Mouse (Mus musculus): ENCODE data around the gene Fgf22.

The Fgf22 gene

DNA sequence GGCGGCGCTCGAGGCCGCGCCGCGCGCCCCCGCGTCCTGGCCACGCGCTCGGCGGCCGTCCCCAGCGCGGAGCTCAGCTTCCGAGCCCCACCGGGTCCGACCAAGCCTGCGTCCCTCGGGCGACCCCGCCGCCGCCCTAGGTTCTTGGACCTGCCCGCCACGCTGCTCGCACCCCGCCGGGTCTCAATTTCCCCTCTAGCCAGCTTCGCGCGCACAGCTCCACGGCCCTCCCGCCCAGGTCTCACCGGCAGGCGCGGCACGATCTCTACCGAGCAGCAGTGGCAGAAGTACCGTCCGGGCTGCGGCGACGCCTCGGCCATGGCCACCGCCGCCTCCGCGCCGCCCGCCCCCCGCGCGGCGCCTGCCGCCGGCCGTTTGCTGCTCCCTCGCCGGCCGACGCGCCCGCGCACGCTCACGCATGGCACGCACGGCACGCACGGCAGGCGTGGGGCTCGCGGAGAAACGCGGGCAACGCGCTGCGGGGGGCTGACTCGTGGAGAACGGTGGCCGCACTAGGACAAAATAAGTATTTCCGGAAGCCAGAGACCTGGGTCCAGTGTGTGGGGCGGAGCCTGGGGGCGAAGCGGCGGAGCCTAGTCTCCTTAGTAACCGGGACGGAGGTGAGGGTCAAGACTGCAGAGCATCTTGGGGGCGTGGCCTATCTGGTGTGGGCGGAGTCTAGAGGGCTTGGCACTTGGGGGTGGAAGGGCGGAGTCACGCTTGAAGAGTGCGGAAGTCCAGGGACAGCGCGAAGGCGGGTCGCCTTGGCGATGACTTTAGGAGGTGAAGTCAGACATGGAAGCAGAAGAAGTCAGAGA, 11.8 kb downstream of the Fgf22 start, which contains the start of gene Rnf126:
Rnf126 (minus strand) TSS at position 445 of the 818 bp plus-strand sequence.
- in situ Hi-C loops (cut with MboI; ENCODE audit: low sequenced_read_pairs) = no loop called here

DNA sequence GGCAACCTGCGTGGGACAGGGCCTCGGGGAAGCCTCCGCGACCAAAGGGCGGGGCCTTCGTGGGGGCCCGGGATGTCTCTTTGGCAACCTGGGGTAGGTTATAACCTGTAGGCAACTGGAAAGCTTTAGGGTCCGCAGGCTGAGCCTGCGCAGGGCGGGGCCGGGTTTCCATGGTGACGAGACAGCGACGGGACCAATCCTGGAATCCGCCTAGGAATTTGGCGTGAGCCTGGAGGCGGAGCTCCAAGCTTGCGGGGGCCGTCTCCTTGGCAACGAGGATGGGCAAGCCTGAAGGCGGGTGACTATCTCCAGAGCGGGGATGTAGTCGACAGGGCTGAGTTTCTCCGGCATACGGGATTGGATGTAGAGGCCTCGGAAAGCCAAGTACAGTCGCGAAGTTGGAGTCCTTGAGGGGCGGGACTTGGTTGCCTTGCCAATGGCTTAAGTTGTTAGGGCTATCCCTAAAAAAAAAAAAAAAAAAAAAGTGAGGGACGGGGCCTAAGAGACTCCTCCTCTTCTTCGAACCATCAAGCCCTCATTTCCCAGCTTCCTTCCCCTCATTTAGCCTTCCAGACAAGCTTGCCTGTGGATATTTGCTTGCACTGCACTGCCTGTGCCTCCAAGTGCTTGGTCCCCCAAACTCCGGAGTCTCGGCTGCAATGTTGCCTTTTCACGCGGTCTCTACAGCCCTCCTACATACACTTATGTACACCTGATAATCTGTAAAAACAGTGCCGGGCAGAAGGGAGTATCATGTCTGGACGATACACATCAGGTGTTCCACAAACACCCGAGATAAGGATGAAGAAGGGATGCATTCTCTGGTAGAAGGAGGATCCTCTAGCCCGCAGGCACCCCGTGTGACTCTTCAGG, 12.7 kb downstream of the Fgf22 start:
- in situ Hi-C loops (cut with MboI; ENCODE audit: low sequenced_read_pairs) = no loop called here

DNA sequence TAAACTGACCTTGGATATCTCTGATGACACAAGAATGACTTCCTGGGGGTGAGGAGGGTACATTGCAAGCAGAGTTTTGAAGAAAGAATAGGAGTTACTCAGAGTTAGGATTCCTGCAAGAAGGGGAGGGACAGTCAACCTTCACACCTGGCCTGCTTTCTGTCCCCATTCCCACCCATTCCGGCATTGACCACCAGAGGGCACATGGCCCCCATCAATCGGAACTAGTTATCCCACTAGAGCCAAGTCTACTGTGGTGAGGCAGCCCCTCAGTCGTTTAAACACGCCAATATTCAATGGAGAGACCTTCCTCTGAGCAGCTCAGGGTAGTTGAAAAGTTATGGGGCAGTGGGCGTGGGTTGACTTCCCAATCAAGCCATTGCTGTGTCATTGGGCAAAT, 13.5 kb downstream of the Fgf22 start:
- in situ Hi-C loops (cut with MboI; ENCODE audit: low sequenced_read_pairs) = no loop called here

DNA sequence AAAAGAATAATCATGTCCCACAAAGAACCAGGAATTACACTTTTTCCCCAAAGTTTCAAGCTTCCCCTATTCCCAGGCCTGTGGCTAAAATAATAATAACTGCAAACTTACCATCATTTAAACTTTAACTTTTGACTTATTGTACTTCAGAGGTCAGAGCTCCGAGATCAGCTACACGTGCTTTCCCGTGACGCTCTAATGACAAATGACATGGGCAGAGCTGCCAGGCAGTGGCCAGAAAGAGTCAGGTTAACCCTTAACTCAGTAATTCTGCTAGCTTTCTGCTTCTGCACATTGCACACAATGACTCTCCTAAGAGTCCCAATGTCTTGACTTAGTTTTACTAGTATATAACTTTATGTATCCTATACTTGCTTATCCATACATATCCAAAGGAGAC, 14.5 kb downstream of the Fgf22 start:
- in situ Hi-C loops (cut with MboI; ENCODE audit: low sequenced_read_pairs) = no loop called here

DNA sequence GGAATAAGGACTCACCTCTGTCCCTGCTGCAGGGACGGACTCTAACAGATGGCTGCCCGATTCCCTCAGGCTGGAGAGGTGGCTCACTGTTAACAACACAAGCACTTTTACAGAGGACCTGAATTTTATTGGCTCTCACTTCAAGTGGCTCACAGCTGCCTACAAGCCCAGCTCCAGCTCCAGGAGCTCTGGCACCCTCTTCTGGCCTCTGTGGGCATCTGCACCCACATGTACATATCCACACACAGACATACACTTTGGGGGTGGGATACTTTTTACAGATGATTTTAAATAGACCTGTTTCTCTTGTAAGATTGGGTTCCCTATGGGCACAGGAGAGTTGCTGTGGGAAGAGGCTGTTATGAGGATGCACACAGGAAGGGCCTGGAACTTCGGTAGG, 17.4 kb downstream of the Fgf22 start:
- in situ Hi-C loops (cut with MboI; ENCODE audit: low sequenced_read_pairs) = no loop called here

DNA sequence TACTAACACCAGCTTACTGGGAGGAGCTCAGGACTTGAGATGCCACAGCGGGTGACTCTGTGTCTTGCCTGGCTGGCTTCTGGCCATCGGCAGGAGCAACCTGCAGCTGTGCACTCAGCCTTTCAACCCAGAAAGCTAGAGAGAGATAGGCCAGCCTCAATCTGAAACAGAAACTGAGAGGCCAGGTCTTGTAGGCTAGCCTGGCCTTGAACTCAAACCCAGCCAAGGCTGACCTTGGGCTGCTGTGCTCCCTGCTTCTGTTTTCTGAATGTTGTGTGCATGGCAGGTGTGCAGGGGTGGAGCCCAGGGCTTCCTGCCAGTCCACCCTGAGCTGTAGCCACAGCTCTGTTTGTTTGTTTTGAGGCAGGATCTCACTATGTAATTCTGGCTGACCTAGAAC, 18.3 kb downstream of the Fgf22 start:
- in situ Hi-C loops (cut with MboI; ENCODE audit: low sequenced_read_pairs) = no loop called here

DNA sequence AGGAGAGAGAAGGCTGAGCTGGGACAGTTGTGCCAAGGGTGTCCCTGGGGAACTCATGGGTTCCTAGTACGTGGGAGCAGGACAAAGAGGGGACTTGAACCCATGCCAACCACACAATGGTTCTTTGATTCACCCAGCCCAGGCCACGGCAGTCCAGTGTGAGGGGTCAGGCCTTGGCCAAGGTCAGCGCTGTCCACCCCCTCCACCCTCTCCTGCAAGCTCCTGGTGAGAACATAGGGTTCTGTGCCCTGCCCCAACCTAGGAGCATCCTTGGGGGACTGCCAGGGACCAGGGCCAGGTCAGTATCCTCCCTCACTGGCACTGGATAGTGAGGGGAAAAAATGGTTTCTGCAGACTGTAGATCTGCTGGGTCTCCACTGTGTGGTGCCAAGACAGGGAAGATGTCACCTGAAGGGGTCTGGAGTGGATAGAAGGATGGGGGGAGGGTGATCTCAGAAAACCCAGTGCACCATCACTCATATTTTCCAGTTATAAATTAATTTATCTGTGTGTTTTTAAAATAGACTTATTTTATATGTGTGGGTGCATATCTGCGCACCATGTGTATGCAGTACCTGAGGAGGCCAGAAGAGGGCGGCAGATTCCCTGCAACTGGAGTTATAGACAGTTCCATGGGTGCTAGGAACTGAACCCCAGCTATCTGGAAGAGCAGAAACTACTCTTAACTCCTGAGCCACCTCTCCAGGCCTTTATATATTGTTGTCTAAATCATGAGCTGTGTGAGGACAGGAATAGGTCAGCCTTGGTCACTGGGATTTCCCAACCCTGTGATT, 19.8 kb downstream of the Fgf22 start:
- in situ Hi-C loops (cut with MboI; ENCODE audit: low sequenced_read_pairs) = no loop called here

DNA sequence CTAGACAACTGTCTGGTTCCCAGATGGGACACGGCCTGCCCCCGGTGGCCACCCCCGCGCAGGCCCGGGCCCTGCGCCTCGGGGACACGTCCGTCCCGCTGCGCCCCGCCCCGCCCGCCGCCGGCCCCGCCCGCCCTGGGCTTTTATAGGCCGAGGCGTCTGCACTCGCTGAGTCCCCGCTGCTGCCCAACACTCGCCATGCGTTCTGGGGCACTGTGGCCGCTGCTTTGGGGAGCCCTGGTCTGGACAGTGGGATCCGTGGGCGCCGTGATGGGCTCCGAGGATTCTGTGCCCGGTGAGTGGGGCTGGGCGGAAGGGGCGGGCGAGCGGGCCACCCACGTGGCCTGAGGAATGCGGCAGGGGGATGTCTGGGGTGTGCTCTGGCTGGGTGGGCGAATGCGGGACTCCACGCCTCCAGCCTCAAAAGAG, 22.2 kb downstream of the Fgf22 start, which contains the start of gene Fstl3:
Fstl3 (plus strand) TSS at position 170 of the 429 bp plus-strand sequence.
- in situ Hi-C loops (cut with MboI; ENCODE audit: low sequenced_read_pairs) = no loop called here

DNA sequence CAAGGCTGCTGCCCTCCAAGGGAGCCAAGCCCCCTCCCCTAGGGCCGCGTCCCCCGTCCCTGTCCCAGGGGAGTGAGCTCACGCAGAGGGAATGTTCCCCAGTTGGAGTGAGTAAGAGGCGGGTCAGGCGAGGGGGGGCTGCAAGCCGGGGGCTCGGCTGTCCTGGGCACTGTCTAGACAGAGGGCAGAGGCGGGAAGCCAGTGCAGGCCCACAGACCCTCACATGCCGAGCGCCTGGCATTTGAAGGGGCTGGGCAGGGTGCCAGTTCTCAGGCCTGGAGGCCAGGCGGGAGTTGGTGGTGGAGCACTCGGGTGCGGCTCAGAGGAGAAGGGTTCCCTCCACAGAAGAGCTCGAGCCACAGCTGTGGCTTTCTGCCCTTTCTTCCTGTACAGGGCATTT, 23.1 kb downstream of the Fgf22 start:
- in situ Hi-C loops (cut with MboI; ENCODE audit: low sequenced_read_pairs) = no loop called here

DNA sequence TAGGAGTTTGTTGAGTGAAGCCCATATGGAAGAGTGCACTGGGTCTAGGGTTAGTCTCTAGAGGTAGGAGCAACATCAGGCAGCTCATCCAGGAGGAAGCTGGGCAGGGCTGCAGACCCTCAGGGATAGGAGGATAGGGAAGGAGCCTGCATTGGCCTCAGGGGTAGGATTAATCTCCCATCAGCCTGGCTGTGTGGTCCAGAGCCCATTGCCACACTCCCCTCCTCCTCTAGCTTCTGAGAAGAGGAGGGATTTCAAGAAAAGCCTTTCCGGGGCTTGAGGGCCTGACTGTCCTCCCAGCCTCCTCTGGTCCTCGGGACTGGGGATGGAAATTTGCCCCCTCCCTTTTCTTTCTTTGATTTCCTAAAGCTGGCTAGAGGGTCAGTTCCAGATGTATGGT, 24.3 kb downstream of the Fgf22 start:
- in situ Hi-C loops (cut with MboI; ENCODE audit: low sequenced_read_pairs) = no loop called here

DNA sequence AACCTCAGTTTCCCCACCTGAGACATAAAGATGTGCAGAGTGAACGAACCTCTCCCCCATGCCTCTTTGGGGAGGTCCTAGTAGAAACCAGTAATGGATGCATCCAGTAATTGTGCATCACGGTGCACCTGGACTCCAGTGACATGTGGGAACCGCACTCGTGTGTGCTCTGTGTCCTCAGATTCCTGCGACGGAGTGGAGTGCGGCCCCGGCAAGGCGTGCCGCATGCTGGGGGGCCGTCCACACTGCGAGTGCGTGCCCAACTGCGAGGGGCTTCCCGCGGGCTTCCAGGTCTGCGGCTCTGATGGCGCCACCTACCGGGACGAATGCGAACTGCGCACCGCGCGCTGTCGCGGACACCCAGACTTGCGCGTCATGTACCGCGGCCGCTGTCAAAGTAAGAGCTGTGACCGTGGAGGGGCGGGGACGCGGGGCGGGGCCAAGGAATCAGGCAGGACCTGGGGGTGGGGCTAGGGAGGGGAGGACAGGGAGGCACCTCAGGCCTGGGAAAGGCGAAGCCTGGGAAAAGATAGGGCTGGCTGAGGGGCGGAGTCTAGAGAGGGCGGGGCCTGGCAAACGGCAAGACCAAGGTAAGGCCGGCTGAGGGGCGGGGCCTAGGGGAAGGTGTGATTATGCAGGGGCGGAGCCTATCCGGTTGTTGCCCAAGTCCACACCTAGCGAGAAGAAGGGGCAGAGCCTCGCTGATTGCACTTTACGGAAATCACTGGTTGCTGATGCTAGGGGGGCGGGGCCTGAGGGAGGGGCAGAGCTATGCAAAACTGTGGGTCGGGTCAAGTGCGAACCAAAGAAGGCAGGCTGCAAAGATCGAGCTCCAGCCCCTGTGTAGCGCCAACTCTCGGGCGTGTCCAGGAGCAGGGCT, 25.1 kb downstream of the Fgf22 start:
- in situ Hi-C loops (cut with MboI; ENCODE audit: low sequenced_read_pairs) = no loop called here

DNA sequence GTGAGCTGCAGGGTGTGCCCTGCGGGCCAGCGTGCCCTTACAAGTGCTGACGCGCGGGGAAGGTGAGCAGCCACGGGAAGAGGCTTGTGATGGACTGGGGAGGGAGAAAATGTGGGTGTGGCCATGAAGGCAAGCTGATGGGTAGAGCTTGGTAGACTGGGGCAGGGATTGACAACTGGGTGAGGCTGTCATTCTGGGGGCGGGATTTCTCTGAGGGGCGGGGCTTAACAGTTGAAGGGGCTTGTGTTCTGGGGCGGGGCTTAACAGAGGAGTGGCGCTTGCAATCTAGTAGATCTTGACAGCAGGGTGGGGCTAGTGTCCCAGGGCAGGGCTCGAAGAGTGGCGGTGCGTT, 25.8 kb downstream of the Fgf22 start:
- in situ Hi-C loops (cut with MboI; ENCODE audit: low sequenced_read_pairs) = no loop called here

DNA sequence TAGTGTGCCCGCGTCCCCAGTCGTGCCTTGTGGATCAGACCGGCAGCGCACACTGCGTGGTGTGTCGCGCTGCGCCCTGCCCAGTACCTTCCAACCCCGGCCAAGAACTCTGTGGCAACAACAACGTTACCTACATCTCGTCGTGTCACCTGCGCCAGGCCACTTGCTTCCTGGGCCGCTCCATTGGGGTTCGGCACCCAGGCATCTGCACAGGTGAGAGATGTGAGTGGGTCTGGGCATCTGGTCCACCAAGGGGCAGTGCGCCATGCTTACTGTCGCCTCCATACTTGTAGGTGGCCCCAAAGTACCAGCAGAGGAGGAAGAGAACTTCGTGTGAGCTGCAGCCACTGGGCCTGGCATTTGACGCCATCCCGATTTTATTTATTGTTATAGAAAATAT, 26.3 kb downstream of the Fgf22 start:
- in situ Hi-C loops (cut with MboI; ENCODE audit: low sequenced_read_pairs) = no loop called here

DNA sequence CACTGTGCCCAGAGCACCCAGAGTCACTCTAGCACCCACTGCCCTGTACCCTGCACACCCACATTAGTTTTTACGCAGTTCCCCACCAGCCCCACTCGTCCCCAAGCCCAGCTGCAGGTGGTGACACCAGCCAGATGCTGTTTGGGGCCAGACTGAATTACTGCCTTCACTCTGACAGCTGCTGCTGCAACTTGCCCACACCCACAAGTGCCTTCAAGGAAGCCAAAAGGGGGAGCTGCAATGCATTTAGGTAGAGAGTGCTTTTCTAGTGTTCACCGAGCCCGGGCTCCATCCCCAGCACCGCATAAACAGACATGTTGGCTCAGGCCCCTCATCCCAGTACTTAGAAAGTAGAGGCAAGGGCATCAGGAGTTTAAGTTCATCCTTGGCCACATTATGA, 27.1 kb downstream of the Fgf22 start:
- in situ Hi-C loops (cut with MboI; ENCODE audit: low sequenced_read_pairs) = no loop called here

DNA sequence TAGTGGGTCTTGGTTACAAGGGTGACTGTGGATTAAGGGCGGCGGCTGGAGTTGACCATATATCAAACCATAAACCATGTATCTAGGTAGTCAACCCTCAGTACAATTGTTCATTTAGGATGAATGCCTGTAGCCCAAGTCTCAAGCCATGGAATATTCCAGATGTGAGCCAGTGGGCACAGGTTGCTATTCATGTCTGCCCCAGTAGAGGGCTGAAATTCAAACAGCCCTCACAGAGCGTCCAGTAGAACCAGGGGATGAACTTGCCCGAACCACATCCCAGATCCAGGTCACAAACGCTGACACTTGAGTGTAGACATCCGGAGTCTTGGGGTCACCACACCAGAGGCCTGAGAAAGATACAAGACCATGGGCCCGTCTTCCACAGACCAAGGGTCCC, 28.2 kb downstream of the Fgf22 start:
- in situ Hi-C loops (cut with MboI; ENCODE audit: low sequenced_read_pairs) = no loop called here

DNA sequence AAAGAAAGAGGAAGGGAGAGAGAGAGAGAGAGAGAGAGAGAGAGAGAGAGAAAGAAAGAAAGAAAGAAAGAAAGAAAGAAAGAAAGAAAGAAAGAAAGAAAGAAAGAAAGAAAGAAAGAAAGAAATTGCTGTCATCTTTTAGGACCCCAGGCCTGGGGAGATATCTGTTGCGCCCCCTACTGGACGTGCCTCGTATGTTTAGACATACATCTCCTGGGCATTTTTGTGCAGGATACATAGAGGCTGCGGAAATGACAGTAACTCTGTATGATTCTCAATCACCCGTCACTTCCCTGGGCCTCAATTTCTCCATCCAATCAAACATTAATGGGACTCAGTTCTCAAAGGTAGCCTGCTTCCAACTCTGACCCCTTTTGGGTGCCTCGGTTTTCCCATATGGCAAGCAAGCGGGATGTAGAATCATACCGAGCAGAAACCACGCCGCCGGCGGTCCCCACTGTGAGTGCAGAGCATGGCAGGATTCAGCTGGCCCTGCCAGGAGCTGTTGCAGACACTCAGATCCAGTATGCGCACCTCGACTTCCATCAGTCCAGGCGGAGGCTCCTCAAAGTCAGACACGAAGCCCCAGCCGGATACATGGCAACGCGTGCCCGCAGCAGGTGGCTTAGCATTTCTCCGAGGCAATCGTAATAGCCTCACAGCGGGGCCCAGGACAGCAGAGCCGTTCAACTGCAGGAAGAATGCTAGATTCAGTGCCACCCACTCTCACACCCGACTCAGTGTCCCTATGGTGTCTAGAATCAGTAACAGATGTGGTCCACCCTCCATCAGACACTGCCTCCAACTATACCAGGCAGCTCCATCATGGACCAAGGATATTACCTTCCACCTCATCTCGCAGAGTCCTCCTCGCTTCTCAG, 29.3 kb downstream of the Fgf22 start:
- in situ Hi-C loops (cut with MboI; ENCODE audit: low sequenced_read_pairs) = no loop called here

DNA sequence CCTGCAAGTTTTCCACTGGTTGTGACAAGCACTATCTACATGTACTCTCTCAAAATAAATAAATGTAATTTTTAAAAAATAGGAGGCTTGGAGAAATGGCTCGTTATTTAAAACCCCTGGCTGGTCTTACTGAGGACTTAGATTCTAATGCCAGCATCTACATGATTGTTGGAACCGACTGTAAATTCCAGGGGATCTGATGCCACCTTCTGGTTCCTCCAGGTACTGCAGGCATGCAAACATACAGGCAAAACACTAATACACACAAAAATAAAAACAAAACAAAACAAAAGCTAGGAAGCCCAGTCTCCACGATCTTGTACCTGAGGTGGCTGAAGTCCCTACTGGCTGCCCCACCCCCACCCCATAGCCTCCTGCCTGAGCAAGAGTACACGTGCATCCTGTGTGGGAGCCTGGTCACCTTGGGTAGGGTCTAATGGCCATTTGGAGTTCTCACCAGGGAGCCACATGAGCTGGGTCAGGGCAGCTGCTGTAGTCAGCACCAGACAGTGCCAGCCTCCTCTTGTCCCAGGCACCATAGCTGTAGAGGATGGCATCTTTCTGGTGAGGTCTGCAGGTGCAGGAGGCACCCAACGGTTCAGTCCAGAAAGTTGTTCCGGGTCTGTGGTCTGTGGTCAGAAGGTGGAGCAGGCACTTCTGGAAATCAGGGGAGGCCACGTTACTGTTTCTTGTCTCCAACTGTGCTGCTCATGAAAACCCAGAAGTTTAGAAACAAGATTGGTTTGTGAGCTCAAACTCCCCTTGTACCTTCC, 33.7 kb downstream of the Fgf22 start:
- in situ Hi-C loops (cut with MboI; ENCODE audit: low sequenced_read_pairs) = no loop called here

DNA sequence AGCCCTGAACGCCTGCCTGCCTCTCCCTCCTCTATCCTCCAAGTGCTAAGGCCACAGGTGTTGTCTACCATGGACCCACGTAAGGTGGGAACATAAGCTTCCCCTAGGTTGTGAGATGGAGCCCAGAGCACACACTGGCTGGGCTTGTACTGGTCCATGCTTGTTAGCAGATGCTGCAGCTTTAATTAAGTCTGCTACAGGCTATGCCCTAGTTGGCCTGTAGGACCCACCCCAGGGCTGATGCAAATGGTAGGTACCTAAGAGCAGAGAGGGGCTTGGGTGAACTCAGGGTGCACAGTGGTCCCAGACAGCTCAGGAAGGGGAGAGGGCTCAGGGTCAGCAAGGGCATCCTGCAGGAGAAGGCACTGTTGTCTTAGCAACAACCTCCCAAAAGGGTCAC, 34.7 kb downstream of the Fgf22 start:
- in situ Hi-C loops (cut with MboI; ENCODE audit: low sequenced_read_pairs) = no loop called here

DNA sequence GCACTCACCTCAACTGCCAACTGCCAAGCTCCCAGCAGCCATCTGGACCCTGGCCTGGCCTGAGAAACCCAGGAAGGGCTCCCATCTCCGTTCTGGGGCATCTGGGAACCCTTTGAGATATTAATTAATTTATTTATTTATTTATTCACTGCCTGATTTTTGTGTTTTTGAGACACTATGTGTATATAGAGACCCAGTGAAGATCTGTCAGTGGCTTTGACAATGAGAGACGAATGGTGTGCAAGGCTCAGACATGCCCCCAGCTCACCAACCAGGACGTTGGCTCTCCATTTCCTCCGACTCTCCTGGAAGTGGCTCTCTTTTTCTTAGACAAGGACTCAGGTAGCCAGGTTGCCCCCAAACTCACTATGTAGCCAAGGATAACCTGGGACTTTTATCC, 36.0 kb downstream of the Fgf22 start, which contains the start of gene Prss57:
Prss57 (minus strand) TSS at position 101 of the 400 bp plus-strand sequence.
- in situ Hi-C loops (cut with MboI; ENCODE audit: low sequenced_read_pairs) = no loop called here

Measured in CH12F3 (cell line).